ENCODE assay signal across 9 mouse cellular contexts in genomic region chr7:110116731-110117291, GRCm38 (mm10). TPM values are rescaled to one million over a fixed set of nuclear protein-coding genes. Genes with fewer than 3 reads are reported as not detected.
A peak's percentile ranks its signal among the peaks of the same experiment; 100 is the strongest.
DNase-seq lines count a peak whose midpoint lies in the region; ATAC-seq and TF ChIP-seq lines count a peak whose summit lies in the region.
"Had no signal": no experiment of that assay in that cellular context is flagged by ENCODE, and none has a peak within 500 bp of the region (broad histone marks: within the 10 kb centered on the region; RNA-seq: fewer than 3 reads in every experiment).

No protein-coding gene starts in this region.

- intact Hi-C loops in heart, postnatal 10 days (cut with DNase I) = no loop called here

- H3K9me3 ChIP-seq in hindbrain, embryonic 13.5 days = no peaks in the 10 kb centered on the region
- H3K9me3 ChIP-seq: liver, embryonic 13.5 days had no signal

- WGBS in hindbrain, embryonic 13.5 days = 22% methylated on average over 1 of the region's 1 CpGs

- H3K4me3 ChIP-seq in layer of hippocampus, adult 2 months = no peak overlapping the region
- H3K4me3 ChIP-seq in hindbrain, embryonic 13.5 days = no peak overlapping the region
- H3K4me3 ChIP-seq: liver, embryonic 13.5 days had no signal

- no peaks in the 10 kb centered on the region for H3K36me3 ChIP-seq in hindbrain, embryonic 13.5 days
- H3K36me3 ChIP-seq: liver, embryonic 13.5 days had no signal

- 0 out of 2 replicates have a peak, but pooled peaks have one; percentile 5 for ATAC-seq in megakaryocyte progenitor cell, adult 5-6 weeks (replicated peaks; ENCODE audit: poor library complexity)
- no peak for ATAC-seq in hindbrain, embryonic 13.5 days (ENCODE audit: low FRiP score)

- peak in 1 of 2 experiments; percentile 13 for DNase-seq in layer of hippocampus, adult 2 months (ENCODE audit: low spot score in 2 of 2)
- no peak for DNase-seq in layer of hippocampus, adult 9-11 months
- DNase-seq in adipocyte (ENCODE audit: low spot score) = peak; percentile 74
- peak; percentile 64 to 76 for DNase-seq in heart, postnatal 10 days
- DNase-seq in B cell, adult 2 months = no peak
- DNase-seq in embryo, embryonic 10.5 days (ENCODE audit: low spot score) = no peak
- DNase-seq: liver, embryonic 13.5 days had no signal

- H3K4me2 ChIP-seq in hindbrain, embryonic 13.5 days = no peak overlapping the region
- H3K4me2 ChIP-seq: liver, embryonic 13.5 days had no signal

- no peak for TF ChIP-seq CTCF in layer of hippocampus, adult 2 months (conservative IDR thresholded peaks at IDR 0.05)

- H3K9ac ChIP-seq in hindbrain, embryonic 13.5 days = no peak overlapping the region
- H3K9ac ChIP-seq: liver, embryonic 13.5 days had no signal

- peak overlapping the region; percentile 72 for H3K27ac ChIP-seq in layer of hippocampus, adult 2 months
- no peak overlapping the region for H3K27ac ChIP-seq in hindbrain, embryonic 13.5 days
- H3K27ac ChIP-seq: liver, embryonic 13.5 days had no signal

- H3K4me1 ChIP-seq in hindbrain, embryonic 13.5 days (replicated peaks) = peaks cover 2% of the 10 kb centered on the region; the same call in 1 of the 2 replicates

- H3K27me3 ChIP-seq in hindbrain, embryonic 13.5 days = no peaks in the 10 kb centered on the region
- H3K27me3 ChIP-seq: liver, embryonic 13.5 days had no signal

RNA-seq across cellular contexts. Expression of gene Wee1, which starts 5.0 kb away (rescaled TPM):
- 10 to 100 TPM; 20.3 to 21.2 TPM for total RNA-seq in layer of hippocampus, adult 2 months (2021)
- 10 to 100 TPM; 20.5 to 30.7 TPM for total RNA-seq in heart, postnatal 10 days (2021)
- 74.0 and 85.9 TPM in 2 replicates for total RNA-seq in megakaryocyte progenitor cell, adult 5-6 weeks (2015)
- total RNA-seq in megakaryocyte progenitor cell, adult 5-6 weeks (2017) = 28.1 and 33.9 TPM in 2 replicates
- 5.2 TPM in 2 replicates for polyA plus RNA-seq in hindbrain, embryonic 13.5 days (2015; fragmentation: Nextera tagmentation; extraction: Ambion mirVana)

RNA-seq across cellular contexts. Expression of gene Zfp143, which starts 55.8 kb away (rescaled TPM):
- total RNA-seq in layer of hippocampus, adult 2 months (2021) = 10 to 100 TPM; 11.4 to 13.3 TPM
- 10 to 100 TPM; 11.0 to 12.3 TPM for total RNA-seq in heart, postnatal 10 days (2021)
- total RNA-seq in megakaryocyte progenitor cell, adult 5-6 weeks (2015) = 20.8 and 28.5 TPM in 2 replicates
- total RNA-seq in megakaryocyte progenitor cell, adult 5-6 weeks (2017) = 29.6 and 36.6 TPM in 2 replicates
- polyA plus RNA-seq in hindbrain, embryonic 13.5 days (2015; fragmentation: Nextera tagmentation; extraction: Ambion mirVana) = 17.9 and 19.9 TPM in 2 replicates

Comparison
In these comparisons a context has a peak if more than half of its experiments do, and no peak if none do; other contexts are left out.
1. DNase-seq: peak in adipocyte (single experiment) and heart, postnatal 10 days (2 of 2); none in layer of hippocampus, adult 9-11 months (single experiment), B cell, adult 2 months (0 of 2) and embryo, embryonic 10.5 days (single experiment).